Mouse (Mus musculus): ENCODE results near the gene Soga3. TPM values are rescaled to one million over a fixed set of nuclear protein-coding genes. Genes with fewer than 3 reads are reported as not detected.

The Soga3 gene
- total and polyA plus RNA-seq, 3 experiments: not detected

GRCm38 (mm10) chr10:29173778-29174177 lies 30.1 kb downstream of the Soga3 start:
- in situ Hi-C loops (cut with MboI; ENCODE audit: low pct_ligation_motif_present, low pct_unique_long_range_greater_than_20kb, low sequenced_read_pairs): no loop called here

GRCm38 (mm10) chr10:29175656-29176055 lies 32.0 kb downstream of the Soga3 start:
- Histone ChIP-seq H3K36me3 (replicated peaks in 1 of 2; ENCODE audit: control insufficient read depth in 1 of 2, insufficient read depth in 1 of 2, low read length in 1 of 2) (no peaks in the 10 kb centered on the region), H3K4me1 (ENCODE audit: control insufficient read depth in 1 of 2, insufficient read depth in 2 of 2) (no peaks in the 10 kb centered on the region), H3K9me3 (replicated peaks; ENCODE audit: low read length) (no peaks in the 10 kb centered on the region), H3K9ac (ENCODE audit: insufficient read depth, low read depth) (no peak overlapping the region), H3K79me2 (replicated peaks; ENCODE audit: control insufficient read depth, extremely low read depth, insufficient read depth, poor library complexity, severe bottlenecking) (no peaks in the 10 kb centered on the region), H3K27ac (ENCODE audit: insufficient read depth, low read depth) (no peak overlapping the region), H3K4me2 (ENCODE audit: insufficient read depth, low read depth, poor library complexity, severe bottlenecking) (no peak overlapping the region), H3K4me3 (replicated peaks in 1 of 3; ENCODE audit: low read depth in 2 of 3, low read length in 2 of 3, poor library complexity in 1 of 3) (no peak overlapping the region), H3K27me3 (replicated peaks) (no peaks in the 10 kb centered on the region)
- DNase-seq (ENCODE audit: extremely low read depth): no peak
- TF ChIP-seq ZC3H11A (IDR thresholded peaks at IDR 0.05; ENCODE audit: low read depth, low read length): no peak
- TF ChIP-seq USF2 (conservative IDR thresholded peaks at IDR 0.05; ENCODE audit: low read depth, low read length): no peak
- TF ChIP-seq BHLHE40 (IDR thresholded peaks at IDR 0.05; ENCODE audit: low read depth, low read length): no peak
- TF ChIP-seq TCF12 (IDR thresholded peaks at IDR 0.05; ENCODE audit: low read depth, low read length): no peak
- TF ChIP-seq MEF2A (IDR thresholded peaks at IDR 0.05; ENCODE audit: borderline replicate concordance, low read depth, low read length): no peak
- no peak for TF ChIP-seq JUND (conservative IDR thresholded peaks at IDR 0.05; ENCODE audit: low read depth, low read length)
- no peak for TF ChIP-seq MAFK (IDR thresholded peaks at IDR 0.05; ENCODE audit: insufficient replicate concordance, low read length)
- TF ChIP-seq MYC (IDR thresholded peaks at IDR 0.05; ENCODE audit: low read depth, low read length): no peak
- no peak for TF ChIP-seq E2F4 (IDR thresholded peaks at IDR 0.05; ENCODE audit: insufficient replicate concordance, low read depth, low read length)
- no peak for TF ChIP-seq NELFE (IDR thresholded peaks at IDR 0.05; ENCODE audit: low read depth, low read length)
- no peak for TF ChIP-seq JUN (IDR thresholded peaks at IDR 0.05; ENCODE audit: insufficient read depth, low read depth, low read length)
- no peak for TF ChIP-seq ELF1 (IDR thresholded peaks at IDR 0.05; ENCODE audit: low read depth, low read length)
- TF ChIP-seq KAT2A (IDR thresholded peaks at IDR 0.05; ENCODE audit: insufficient replicate concordance, low read length): no peak
- in situ Hi-C loops (cut with MboI; ENCODE audit: low pct_ligation_motif_present, low pct_unique_long_range_greater_than_20kb, low sequenced_read_pairs) (no loop called here), dilution Hi-C loops (cut with MboI; ENCODE audit: extremely low pct_ligation_motif_present, extremely low pct_unique_long_range_greater_than_20kb, low sequenced_read_pairs) (no loop called here)

More at GRCm38 (mm10) chr10:29173778-29174177, 30.1 kb downstream of the Soga3 start:
- no peak for DNase-seq (ENCODE audit: extremely low read depth)
- dilution Hi-C loops (cut with MboI; ENCODE audit: extremely low pct_ligation_motif_present, extremely low pct_unique_long_range_greater_than_20kb, low sequenced_read_pairs): no loop called here
- Histone ChIP-seq H3K9ac (ENCODE audit: insufficient read depth, low read depth) (no peak overlapping the region), H3K4me1 (ENCODE audit: control insufficient read depth in 1 of 2, insufficient read depth in 2 of 2) (no peaks in the 10 kb centered on the region), H3K9me3 (replicated peaks; ENCODE audit: low read length) (no peaks in the 10 kb centered on the region), H3K36me3 (replicated peaks in 1 of 2; ENCODE audit: control insufficient read depth in 1 of 2, insufficient read depth in 1 of 2, low read length in 1 of 2) (no peaks in the 10 kb centered on the region), H3K27ac (ENCODE audit: insufficient read depth, low read depth) (no peak overlapping the region), H3K79me2 (replicated peaks; ENCODE audit: control insufficient read depth, extremely low read depth, insufficient read depth, poor library complexity, severe bottlenecking) (no peaks in the 10 kb centered on the region), H3K27me3 (replicated peaks) (no peaks in the 10 kb centered on the region), H3K4me2 (ENCODE audit: insufficient read depth, low read depth, poor library complexity, severe bottlenecking) (no peak overlapping the region), H3K4me3 (replicated peaks in 1 of 3; ENCODE audit: low read depth in 2 of 3, low read length in 2 of 3, poor library complexity in 1 of 3) (no peak overlapping the region)
- TF ChIP-seq RCOR1 (conservative IDR thresholded peaks at IDR 0.05; ENCODE audit: low read depth, low read length) (no peak), MEF2A (IDR thresholded peaks at IDR 0.05; ENCODE audit: borderline replicate concordance, low read depth, low read length) (no peak), ZNF384 (IDR thresholded peaks at IDR 0.05; ENCODE audit: low read depth, low read length) (no peak), HCFC1 (IDR thresholded peaks at IDR 0.05; ENCODE audit: low read depth, low read length) (no peak), ZKSCAN1 (IDR thresholded peaks at IDR 0.05; ENCODE audit: borderline replicate concordance, low read depth, low read length) (no peak), ELF1 (IDR thresholded peaks at IDR 0.05; ENCODE audit: low read depth, low read length) (no peak), ZC3H11A (IDR thresholded peaks at IDR 0.05; ENCODE audit: low read depth, low read length) (no peak), GABPA (IDR thresholded peaks at IDR 0.05; ENCODE audit: insufficient replicate concordance, low read depth, low read length) (no peak), IRF4 (IDR thresholded peaks at IDR 0.05; ENCODE audit: low read depth, low read length) (no peak), POLR2A (IDR thresholded peaks at IDR 0.05; ENCODE audit: low read depth, low read length) (no peak), TBP (conservative IDR thresholded peaks at IDR 0.05; ENCODE audit: low read depth, low read length) (no peak)
